Mouse (Mus musculus) common myeloid progenitor, adult 5-6 weeks (primary cell): ENCODE measurements around the gene Dusp1. TPM values are rescaled to one million over a fixed set of nuclear protein-coding genes. Genes with fewer than 3 reads are reported as not detected.
A peak's percentile ranks its signal among the peaks of the same experiment; 100 is the strongest.

Source experiments
- ATAC-seq: replicated peaks from 2 replicates; pipeline ENCODE4 v1.8.0; 2016; ENCODE audit warnings: low read depth, mild to moderate bottlenecking, moderate TSS enrichment, inconsistent platforms; ENCODE audit not compliant: poor library complexity, severe bottlenecking
- total RNA-seq: library from RNA; stranded (forward); fragments of 200-1000, 187-1606 nt; gene quantifications from 2 replicates; pipeline ENCODE4 v1.2.3, GENCODE M21; 2017

Dusp1 gene
- total RNA-seq, 1 experiment from 2014 or later = 84.6 TPM

- ATAC-seq = no peak
Observed at GRCm38 (mm10) chr17:26529791-26530241, 32.1 kb downstream of the Dusp1 start.

GRCm38 (mm10) chr17:26528751-26529150, 33.2 kb downstream of the Dusp1 start:
- ATAC-seq = no peak

- ATAC-seq = no peak
Observed at GRCm38 (mm10) chr17:26527291-26527690, 34.6 kb downstream of the Dusp1 start.

- ATAC-seq = no peak
Observed at GRCm38 (mm10) chr17:26525316-26525715, 36.6 kb downstream of the Dusp1 start.

GRCm38 (mm10) chr17:26524801-26525200, 37.1 kb downstream of the Dusp1 start:
- ATAC-seq = no peak

GRCm38 (mm10) chr17:26524316-26524715, 37.6 kb downstream of the Dusp1 start:
- ATAC-seq = no peak

GRCm38 (mm10) chr17:26522711-26523110, 39.2 kb downstream of the Dusp1 start:
- no peak for ATAC-seq

- ATAC-seq = no peak
Observed at GRCm38 (mm10) chr17:26518306-26518705, 43.6 kb downstream of the Dusp1 start.

- no peak for ATAC-seq
Observed at GRCm38 (mm10) chr17:26515675-26516074, 46.3 kb downstream of the Dusp1 start.

GRCm38 (mm10) chr17:26514581-26515030, 47.3 kb downstream of the Dusp1 start:
- no peak for ATAC-seq

- ATAC-seq = no peak
Observed at GRCm38 (mm10) chr17:26513459-26514290, 48.3 kb downstream of the Dusp1 start.

- no peak for ATAC-seq
Observed at GRCm38 (mm10) chr17:26512961-26513360, 49.0 kb downstream of the Dusp1 start.

GRCm38 (mm10) chr17:26511816-26512774, 49.8 kb downstream of the Dusp1 start:
- no peak for ATAC-seq

GRCm38 (mm10) chr17:26511256-26511655, 50.7 kb downstream of the Dusp1 start:
- ATAC-seq = no peak

GRCm38 (mm10) chr17:26510146-26511045, 51.5 kb downstream of the Dusp1 start:
- ATAC-seq = no peak

GRCm38 (mm10) chr17:26508961-26509771, 52.8 kb downstream of the Dusp1 start:
- ATAC-seq = 0 out of 2 replicates have a peak, but pooled peaks have one; percentile 19

- ATAC-seq = peak; percentile 53
Observed at GRCm38 (mm10) chr17:26508345-26508960, 53.5 kb downstream of the Dusp1 start.

- ATAC-seq = no peak; the same call in 1 of the 2 replicates
Observed at GRCm38 (mm10) chr17:26507966-26508344, 54.0 kb downstream of the Dusp1 start.
